Mouse (Mus musculus) left cerebral cortex, postnatal 10 days (tissue): ENCODE measurements around the gene Agbl3. TPM values are rescaled to one million over a fixed set of nuclear protein-coding genes. Genes with fewer than 3 reads are reported as not detected.

ENCODE experiments used
- DNase-seq, 2 experiments: peaks; one replicate each; pipeline ENCODE4 v3.0.0; 2021 to 2022; ENCODE audit warnings: low spot score in 2 of 2, mixed read lengths in 1 of 2; ENCODE audit errors: extremely low spot score in 1 of 2
- intact Hi-C: fragments of 180-260 bp; cut with DNase I; formaldehyde crosslinking; loops from one replicate; pipeline ENCODE4 v1.15.1; 2025
- total RNA-seq, 2 experiments: library from RNA; stranded (reverse); gene quantifications; 2 replicates each; pipeline ENCODE4 v1.2.3; 2021

Gene Agbl3
- total RNA-seq, 2 experiments from 2014 or later: 17.1 to 19.7 TPM

DNA sequence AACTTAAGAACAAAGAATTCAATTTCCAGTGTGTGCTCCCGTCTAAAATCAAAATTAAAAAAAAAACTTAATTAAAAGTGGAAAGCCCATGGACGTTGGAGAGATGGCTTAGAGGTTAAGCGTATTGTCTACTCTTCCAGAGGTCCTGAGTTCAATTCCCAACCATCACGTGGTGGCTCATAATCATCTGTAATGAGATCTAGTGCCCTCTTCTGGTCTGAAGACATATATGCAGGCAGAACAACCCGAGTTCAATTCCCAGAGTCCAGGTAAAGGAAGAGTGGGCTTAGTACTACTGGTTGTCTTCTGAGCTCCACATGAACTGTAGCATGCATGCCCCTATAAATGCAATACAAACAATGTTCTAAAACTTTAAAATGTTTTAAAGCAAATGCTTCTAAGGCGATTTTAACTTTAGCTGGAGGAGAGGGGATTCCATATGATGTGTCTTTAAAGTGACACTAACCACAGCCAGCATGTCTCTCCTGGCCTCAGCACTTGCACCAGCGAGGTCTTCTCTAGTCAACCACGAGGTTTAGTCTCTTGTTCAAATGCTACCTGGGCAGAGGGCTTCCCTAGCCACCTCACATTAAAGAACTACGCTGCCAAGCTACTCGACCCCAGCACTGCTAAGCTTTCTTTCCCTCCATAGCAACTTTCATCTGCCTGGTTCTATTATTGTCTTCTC, 2.1 kb upstream of the Agbl3 start:
- no peak for DNase-seq
- intact Hi-C loops: no loop called here

DNA sequence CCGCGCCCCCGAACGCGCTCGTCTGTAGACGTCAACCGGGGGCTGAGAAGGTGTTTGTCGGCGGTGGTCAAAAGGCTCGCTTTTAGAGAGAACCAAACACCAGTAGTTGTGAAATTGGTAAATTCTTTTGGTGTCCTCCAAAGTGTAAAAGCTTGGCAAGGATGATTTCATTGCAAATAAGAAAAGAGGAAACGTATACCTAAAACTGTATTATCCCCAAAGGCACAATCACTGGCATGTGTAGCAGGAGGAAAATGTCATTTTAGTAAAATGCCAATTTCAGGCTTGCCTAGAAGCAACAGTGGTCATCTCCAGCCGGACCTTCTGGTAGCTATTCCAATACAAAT, 684 bp downstream of the Agbl3 start:
- intact Hi-C loops: loop anchor here (5.0 to 10.0 kb wide), 2 partner anchors 96 to 214 kb away; partner anchors contain the start of gene Cyren
- DNase-seq: no peak

DNA sequence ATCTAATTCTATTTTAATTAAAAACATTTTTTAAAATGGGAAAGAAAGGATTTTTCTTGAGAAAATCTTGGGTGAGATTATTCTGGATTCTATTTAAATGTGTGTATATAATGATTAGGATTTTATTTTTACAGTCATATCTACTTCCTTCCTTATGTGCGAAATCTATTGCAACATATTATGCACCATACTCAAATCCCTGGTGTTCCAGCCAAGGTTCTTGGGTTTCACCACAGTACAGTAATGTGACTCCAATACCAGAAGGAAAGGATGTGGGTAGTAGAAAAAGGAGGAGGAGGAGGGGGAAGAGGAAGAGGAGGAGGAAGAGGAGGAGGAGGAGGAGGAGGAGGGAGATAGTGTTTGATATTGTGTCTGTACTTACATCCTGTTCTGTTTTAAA, 2.3 kb downstream of the Agbl3 start:
- intact Hi-C loops: loop anchor here (5.0 to 10.0 kb wide), 2 partner anchors 95 to 212 kb away; partner anchors contain the start of gene Cyren
- no peak for DNase-seq

GRCm38 (mm10) chr6:34796881-34797280, 16.6 kb downstream of the Agbl3 start:
- intact Hi-C loops: no loop called here
- no peak for DNase-seq

- intact Hi-C loops: no loop called here
- DNase-seq: no peak
Observed at GRCm38 (mm10) chr6:34797887-34798286, 17.7 kb downstream of the Agbl3 start.

DNA sequence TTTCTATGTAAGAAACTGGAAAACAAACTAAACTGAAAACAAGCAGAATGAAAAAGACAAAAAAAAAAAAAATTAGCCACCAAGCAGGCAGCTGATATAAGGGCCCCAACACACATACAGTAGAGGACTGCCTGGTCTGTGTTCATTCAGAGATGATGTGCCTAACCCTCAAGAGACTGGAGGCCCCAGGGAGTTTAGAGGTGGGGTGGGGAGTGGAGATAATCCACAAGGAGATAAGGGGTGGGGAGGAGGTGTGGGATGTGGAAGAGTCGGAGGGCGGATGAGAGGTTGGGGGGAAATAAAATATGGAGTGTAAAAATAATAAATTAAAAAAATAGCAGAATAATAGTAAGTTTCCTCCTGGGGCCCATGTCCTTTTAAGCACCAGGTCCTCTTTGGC, 25.4 kb downstream of the Agbl3 start:
- intact Hi-C loops: no loop called here
- no peak for DNase-seq

- intact Hi-C loops: no loop called here
- DNase-seq: no peak
Observed at GRCm38 (mm10) chr6:34810651-34811050, 30.4 kb downstream of the Agbl3 start.

DNA sequence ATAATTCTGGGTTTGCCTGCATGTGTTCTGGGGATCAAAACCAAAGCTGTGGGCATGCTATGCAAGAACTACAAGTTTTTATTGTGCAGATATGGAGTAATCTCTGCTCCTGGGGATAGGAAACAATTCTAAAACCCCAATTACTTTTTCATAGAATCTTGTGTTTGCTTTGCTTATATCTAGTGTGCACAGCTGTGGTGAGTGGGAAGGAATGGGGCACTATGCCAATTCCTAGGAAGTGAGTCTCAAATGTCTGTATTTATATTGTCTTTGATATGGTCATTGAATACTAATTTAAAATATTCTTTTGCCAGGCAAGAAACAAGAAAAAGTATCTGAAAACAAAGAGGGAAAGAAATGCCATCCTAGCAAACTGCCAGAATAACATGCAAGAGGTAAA, 44.2 kb downstream of the Agbl3 start:
- intact Hi-C loops: no loop called here
- peak in 1 of 2 experiments; percentile 16 for DNase-seq

DNA sequence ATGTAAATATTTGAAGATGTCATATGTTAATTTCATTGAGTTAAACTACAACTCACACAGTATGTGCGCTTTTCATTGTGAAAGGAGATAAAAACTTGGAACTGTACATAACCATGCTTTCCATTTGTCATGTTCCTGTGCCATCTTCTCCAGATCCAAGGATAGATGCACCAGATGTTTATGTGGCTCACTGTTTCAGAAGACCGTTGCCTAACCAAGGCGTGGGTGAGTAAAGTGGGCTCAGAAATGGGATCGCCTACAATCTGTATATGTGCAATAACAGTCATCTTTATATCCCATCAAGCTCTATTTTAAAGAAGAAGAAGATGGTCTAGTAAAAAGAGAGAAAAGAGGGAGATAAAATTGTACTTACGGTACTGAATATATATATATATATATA, 52.1 kb downstream of the Agbl3 start:
- intact Hi-C loops: no loop called here
- no peak for DNase-seq

GRCm38 (mm10) chr6:34861546-34862053, 81.4 kb downstream of the Agbl3 start:
- DNase-seq: no peak
- intact Hi-C loops: no loop called here

GRCm38 (mm10) chr6:34862381-34862780, 82.1 kb downstream of the Agbl3 start:
- intact Hi-C loops: no loop called here
- DNase-seq: no peak

GRCm38 (mm10) chr6:34862791-34863403, 82.7 kb downstream of the Agbl3 start, which contains the start of gene Tmem140:
Gene Tmem140, plus strand, starts transcription at chr6:34863146.
- intact Hi-C loops: no loop called here
- no peak for DNase-seq

DNA sequence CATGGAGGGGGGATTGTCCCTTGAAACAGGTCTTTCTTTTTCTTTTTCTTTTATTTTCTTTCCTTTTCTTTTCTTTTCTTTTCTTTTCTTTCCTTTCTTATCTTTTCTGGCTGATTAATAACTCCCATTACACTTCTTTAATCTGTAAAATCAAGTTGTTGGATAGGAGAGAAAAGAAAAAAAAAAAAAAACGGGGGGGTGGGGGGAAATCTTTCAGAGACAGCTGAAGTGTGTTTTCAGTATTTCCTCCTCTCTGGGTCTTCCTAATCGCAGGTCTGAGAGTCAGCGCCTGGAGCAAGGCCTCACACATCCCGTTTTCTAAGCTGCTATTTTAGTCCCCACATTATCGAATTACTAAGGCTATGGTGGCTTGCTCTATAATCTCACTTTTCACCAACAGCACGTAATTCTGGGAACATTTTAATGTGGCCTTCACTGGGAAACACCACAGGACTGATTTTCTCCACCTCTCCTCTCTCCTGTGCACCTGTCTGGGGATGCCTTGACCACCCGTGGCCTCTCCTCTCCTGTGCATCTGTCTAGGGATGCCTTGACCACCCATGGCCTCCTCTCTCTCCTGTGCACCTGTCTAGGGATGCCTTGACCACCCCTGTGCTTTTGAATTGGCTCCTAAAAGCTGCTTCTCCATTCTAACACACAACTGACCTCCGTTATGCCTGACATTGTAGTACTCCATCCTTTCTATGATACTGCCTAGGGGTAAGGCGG, 83.7 kb downstream of the Agbl3 start:
- no peak for DNase-seq
- intact Hi-C loops: no loop called here

- no peak for DNase-seq
- intact Hi-C loops: no loop called here
Observed at GRCm38 (mm10) chr6:34865213-34865612, 85.0 kb downstream of the Agbl3 start.

DNA sequence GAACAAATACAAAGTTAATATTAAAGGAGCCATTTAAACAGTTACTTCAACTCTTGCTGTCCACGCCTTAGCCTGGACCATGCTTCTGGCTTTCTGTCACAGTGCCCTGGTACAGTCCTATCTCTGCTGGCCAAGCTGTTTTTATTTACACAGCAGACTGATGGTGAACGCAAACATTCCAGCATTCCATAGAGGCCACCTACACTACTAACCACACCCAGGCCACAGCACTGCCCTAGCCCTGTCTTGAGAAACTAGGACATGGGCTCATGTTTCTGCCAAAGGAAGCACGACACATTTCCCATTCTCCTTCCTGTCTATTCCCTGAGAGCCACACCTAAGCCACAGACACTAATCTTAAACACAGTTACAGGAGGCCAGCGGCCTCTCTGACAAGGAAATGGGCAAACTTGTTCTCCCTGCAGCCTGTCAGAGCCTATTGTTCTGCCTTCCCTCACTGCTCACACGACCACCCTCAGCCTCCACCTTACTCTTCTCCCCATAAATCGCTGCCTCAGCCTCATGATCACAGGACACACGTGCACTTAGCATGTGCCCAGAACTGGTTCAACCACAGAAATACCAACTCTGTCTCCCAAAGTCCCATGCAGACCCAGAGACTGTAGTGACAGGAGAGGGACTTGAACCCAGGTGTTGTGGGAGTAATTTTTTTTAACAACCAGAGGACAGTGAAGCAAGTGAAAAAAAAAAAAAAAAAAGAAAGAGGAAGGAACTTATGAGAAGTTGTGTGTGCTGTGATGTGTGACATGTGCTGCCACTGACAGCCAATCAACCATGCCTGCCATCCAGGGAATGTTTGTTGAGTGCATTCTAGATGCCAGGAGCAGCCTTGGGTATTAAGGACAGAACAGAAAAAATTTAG, 85.7 kb downstream of the Agbl3 start:
- intact Hi-C loops: no loop called here

GRCm38 (mm10) chr6:34866786-34867185, 86.6 kb downstream of the Agbl3 start:
- no peak for DNase-seq
- intact Hi-C loops: no loop called here

More for the DNA sequence above, 85.7 kb downstream of the Agbl3 start:
- peak in 1 of 2 experiments; percentile 27 for DNase-seq

DNA sequence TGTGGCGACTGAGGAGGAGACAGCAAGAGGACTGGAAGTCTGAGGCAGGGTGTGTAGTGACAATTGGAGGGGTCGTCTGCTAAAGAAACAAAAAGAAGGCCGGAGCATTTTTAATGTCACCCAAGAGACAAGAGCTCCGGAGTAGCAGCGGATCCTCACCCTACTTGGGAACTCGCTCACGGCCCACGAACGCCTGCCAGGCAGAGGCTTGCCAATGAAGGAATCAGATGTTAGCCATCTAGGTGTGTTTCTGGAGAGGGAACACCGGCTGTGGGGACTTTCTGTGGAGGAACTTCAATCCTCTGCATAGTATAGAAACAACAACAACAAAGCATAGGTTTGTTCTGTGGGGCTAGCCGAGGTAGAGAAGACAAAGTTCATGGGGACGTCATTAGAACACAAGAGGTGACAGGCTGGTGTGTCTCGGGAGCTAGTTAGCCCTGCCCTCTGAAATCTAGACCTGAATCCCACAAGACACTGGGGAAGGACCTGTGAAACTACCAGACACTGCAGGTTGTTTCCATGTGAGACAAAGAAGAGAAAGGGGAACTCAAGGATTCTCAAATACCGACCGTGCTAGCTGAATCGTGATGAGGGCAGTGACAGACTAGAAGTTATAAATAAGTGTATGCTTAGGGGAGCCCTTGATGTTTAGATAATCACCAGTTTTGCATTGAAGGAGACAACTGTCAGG, 87.2 kb downstream of the Agbl3 start:
- no peak for DNase-seq
- intact Hi-C loops: no loop called here

GRCm38 (mm10) chr6:34867995-34868350, 87.7 kb downstream of the Agbl3 start:
- no peak for DNase-seq
- intact Hi-C loops: no loop called here
